9 mouse cellular contexts compared by ENCODE assay signal in genomic region chr11:94988780-94989561, GRCm38 (mm10). TPM values are rescaled to one million over a fixed set of nuclear protein-coding genes. Genes with fewer than 3 reads are reported as not detected.
A peak's percentile ranks its signal among the peaks of the same experiment; 100 is the strongest.
DNase-seq lines count a peak whose midpoint lies in the region; ATAC-seq and TF ChIP-seq lines count a peak whose summit lies in the region.
"Had no signal": no experiment of that assay in that cellular context is flagged by ENCODE, and none has a peak within 500 bp of the region (broad histone marks: within the 10 kb centered on the region; RNA-seq: fewer than 3 reads in every experiment).

No protein-coding gene starts in this region.

- no peaks in the 10 kb centered on the region for H3K36me3 ChIP-seq in C2C12 (ENCODE audit: control insufficient read depth, insufficient read depth)
- H3K36me3 ChIP-seq in heart, embryonic 12.5 days, result no peaks in the 10 kb centered on the region
- no peaks in the 10 kb centered on the region for H3K36me3 ChIP-seq in liver, embryonic 13.5 days
- no peaks in the 10 kb centered on the region for H3K36me3 ChIP-seq in stomach, postnatal 0 days (ENCODE audit: control insufficient read depth, insufficient read depth, low read length)

- H3K9me3 ChIP-seq in heart, embryonic 12.5 days (replicated peaks), result no peaks in the 10 kb centered on the region
- no peaks in the 10 kb centered on the region for H3K9me3 ChIP-seq in liver, embryonic 13.5 days (replicated peaks)
- H3K9me3 ChIP-seq in stomach, postnatal 0 days (ENCODE audit: control insufficient read depth, low read length), result no peaks in the 10 kb centered on the region

- peaks cover 20% of the 10 kb centered on the region for H3K79me3 ChIP-seq in C2C12 (ENCODE audit: low read depth)

- peak overlapping the region; percentile 98 for H3K4me2 ChIP-seq in heart, embryonic 12.5 days
- peak overlapping the region; percentile 97 for H3K4me2 ChIP-seq in liver, embryonic 13.5 days
- H3K4me2 ChIP-seq in stomach, postnatal 0 days (replicated peaks; ENCODE audit: low read depth), result peak overlapping the region; percentile 99

- H3ac ChIP-seq in C2C12 (ENCODE audit: control insufficient read depth, insufficient read length, low read depth), result peak overlapping the region; percentile 69

- DNase-seq in heart, adult 18-20 months, result peak; percentile 60 to 64
- DNase-seq in heart, postnatal 25 days (ENCODE audit: low spot score), result no peak
- no peak for DNase-seq in liver, embryonic 13.5 days
- DNase-seq in stomach, postnatal 0 days (ENCODE audit: low spot score), result no peak
- no peak for DNase-seq in retina, embryonic 14.5 days (ENCODE audit: low spot score)

- TF ChIP-seq EP300 in stomach, postnatal 0 days (optimal IDR thresholded peaks at IDR 0.05), result no peak

- no peaks in the 10 kb centered on the region for H3K27me3 ChIP-seq in C2C12 (ENCODE audit: control insufficient read depth, insufficient read depth, insufficient read length)
- no peaks in the 10 kb centered on the region for H3K27me3 ChIP-seq in heart, embryonic 12.5 days (replicated peaks)
- no peaks in the 10 kb centered on the region for H3K27me3 ChIP-seq in liver, embryonic 13.5 days
- H3K27me3 ChIP-seq in stomach, postnatal 0 days (ENCODE audit: control insufficient read depth, insufficient read depth, low read length), result no peaks in the 10 kb centered on the region

- H3K79me2 ChIP-seq in C2C12 (ENCODE audit: control insufficient read depth, insufficient read depth), result peaks cover 32% of the 10 kb centered on the region

- intact Hi-C loops in heart, postnatal 25 days (cut with DNase I), result no loop called here

- peaks cover 8% of the 10 kb centered on the region; the same call in 1 of the 2 replicates for H3K4me1 ChIP-seq in cortical plate, adult 2 months (ENCODE audit: control insufficient read depth, insufficient read depth, low read length)
- peaks cover 64% of the 10 kb centered on the region for H3K4me1 ChIP-seq in heart, embryonic 12.5 days (replicated peaks)
- peaks cover 87% of the 10 kb centered on the region for H3K4me1 ChIP-seq in liver, embryonic 13.5 days (replicated peaks)
- H3K4me1 ChIP-seq in stomach, postnatal 0 days (replicated peaks; ENCODE audit: control insufficient read depth, insufficient read depth), result peaks cover 10% of the 10 kb centered on the region; the same call in 1 of the 2 replicates

- WGBS in heart, embryonic 12.5 days, result 20% methylated on average over 10 of the region's 10 CpGs
- WGBS in liver, embryonic 13.5 days (ENCODE audit: insufficient replicate concordance), result 31% methylated on average over 10 of the region's 10 CpGs
- WGBS in stomach, postnatal 0 days, result 11% methylated on average over 10 of the region's 10 CpGs

- no peak for ATAC-seq in heart, embryonic 12.5 days (ENCODE audit: insufficient number of reproducible peaks, low FRiP score)
- ATAC-seq in liver, embryonic 13.5 days (ENCODE audit: low read depth), result no peak
- no peak for ATAC-seq in stomach, postnatal 0 days (ENCODE audit: low FRiP score, low TSS enrichment)

- no peak for TF ChIP-seq CTCF in C2C12 (IDR thresholded peaks at IDR 0.05; ENCODE audit: control insufficient read depth, insufficient read depth, insufficient read length)
- no peak for TF ChIP-seq CTCF in cortical plate, adult 2 months (IDR thresholded peaks at IDR 0.05; ENCODE audit: extremely low read depth, insufficient read depth, low read length)
- no peak for TF ChIP-seq CTCF in stomach, postnatal 0 days (IDR thresholded peaks at IDR 0.05; ENCODE audit: low read depth)

- H3K4me3 ChIP-seq in C2C12 (ENCODE audit: insufficient read depth, poor library complexity, severe bottlenecking), result peak overlapping the region; percentile 34
- H3K4me3 ChIP-seq in cortical plate, adult 2 months (ENCODE audit: insufficient read depth, low read length), result peak overlapping the region; percentile 53
- peak overlapping the region; percentile 95 for H3K4me3 ChIP-seq in heart, embryonic 12.5 days
- peak overlapping the region; percentile 92 for H3K4me3 ChIP-seq in liver, embryonic 13.5 days (replicated peaks)
- peak overlapping the region; percentile 37 for H3K4me3 ChIP-seq in stomach, postnatal 0 days (ENCODE audit: low read depth, low read length)

- H3K9ac ChIP-seq in heart, embryonic 12.5 days, result peak overlapping the region; percentile 75
- H3K9ac ChIP-seq in liver, embryonic 13.5 days, result peak overlapping the region; percentile 98
- peak overlapping the region; percentile 54 for H3K9ac ChIP-seq in stomach, postnatal 0 days (ENCODE audit: low read length)

- no peak for TF ChIP-seq POLR2A in cortical plate, adult 2 months (IDR thresholded peaks at IDR 0.05; ENCODE audit: extremely low read depth, insufficient read depth, low read length)

- H3K27ac ChIP-seq in cortical plate, adult 2 months (ENCODE audit: insufficient read depth, low read length), result peak overlapping the region; percentile 80
- H3K27ac ChIP-seq in heart, embryonic 12.5 days (ENCODE audit: poor library complexity, severe bottlenecking), result peak overlapping the region; percentile 95
- H3K27ac ChIP-seq in liver, embryonic 13.5 days, result peak overlapping the region; percentile 91
- H3K27ac ChIP-seq in stomach, postnatal 0 days (replicated peaks), result peak overlapping the region; percentile 89

TF ChIP-seq in C2C12, 6 proteins besides CTCF, POLR2A, EP300 and RAD21:
- no peak for TF ChIP-seq MAX (IDR thresholded peaks at IDR 0.05)
- no peak for TF ChIP-seq FOSL1 (IDR thresholded peaks at IDR 0.05; ENCODE audit: insufficient read depth, low read length, poor library complexity, severe bottlenecking)

RNA-seq across cellular contexts. Expression of gene Ppp1r9b, which starts 1.9 kb away (rescaled TPM):
- total RNA-seq in heart, adult 18-20 months (2021), result 10 to 100 TPM; 44.8 to 47.2 TPM
- total RNA-seq in heart, postnatal 25 days (2021), result 10 to 100 TPM; 45.5 to 52.6 TPM
- polyA plus RNA-seq in C2C12 (2012; fragmentation: generic; extraction: Trizol), result 31.8 TPM
- polyA plus RNA-seq in cortical plate, adult 2 months (2012; rRNA removed), result 284 and 326 TPM in 2 replicates
- polyA plus RNA-seq in heart, embryonic 12.5 days (2016; fragmentation: Nextera tagmentation; extraction: Ambion mirVana), result 10.4 and 12.2 TPM in 2 replicates
- polyA plus RNA-seq in liver, embryonic 13.5 days (2015; fragmentation: Nextera tagmentation; extraction: Ambion mirVana), result 10.0 and 10.6 TPM in 2 replicates
- polyA plus RNA-seq in stomach, postnatal 0 days (2015; fragmentation: Nextera tagmentation; extraction: Ambion mirVana), result 4.9 and 5.4 TPM in 2 replicates

RNA-seq across cellular contexts. Expression of gene Sgca, which starts 12.8 kb away (rescaled TPM):
- total RNA-seq in heart, adult 18-20 months (2021), result 100 to 1,000 TPM; 182 to 184 TPM
- 100 to 1,000 TPM; 142 to 163 TPM for total RNA-seq in heart, postnatal 25 days (2021)
- polyA plus RNA-seq in C2C12 (2012; fragmentation: generic; extraction: Trizol), result 5.3 TPM
- polyA plus RNA-seq in cortical plate, adult 2 months (2012; rRNA removed), result 1.6 and 1.8 TPM in 2 replicates
- 20.6 and 26.6 TPM in 2 replicates for polyA plus RNA-seq in heart, embryonic 12.5 days (2016; fragmentation: Nextera tagmentation; extraction: Ambion mirVana)
- 0.21 and 0.28 TPM in 2 replicates for polyA plus RNA-seq in liver, embryonic 13.5 days (2015; fragmentation: Nextera tagmentation; extraction: Ambion mirVana)
- polyA plus RNA-seq in stomach, postnatal 0 days (2015; fragmentation: Nextera tagmentation; extraction: Ambion mirVana), result 0.47 and 0.80 TPM in 2 replicates

RNA-seq across cellular contexts. Expression of gene Samd14, which starts 20.7 kb away (rescaled TPM):
- 1 to 10 TPM; 1.1 to 1.9 TPM for total RNA-seq in heart, adult 18-20 months (2021)
- 1 to 10 TPM; 1.2 to 1.5 TPM for total RNA-seq in heart, postnatal 25 days (2021)
- polyA plus RNA-seq in C2C12 (2012; fragmentation: generic; extraction: Trizol), result 14.0 TPM
- 17.8 and 18.0 TPM in 2 replicates for polyA plus RNA-seq in cortical plate, adult 2 months (2012; rRNA removed)
- 14.8 and 16.5 TPM in 2 replicates for polyA plus RNA-seq in heart, embryonic 12.5 days (2016; fragmentation: Nextera tagmentation; extraction: Ambion mirVana)
- polyA plus RNA-seq in liver, embryonic 13.5 days (2015; fragmentation: Nextera tagmentation; extraction: Ambion mirVana), result 35.4 and 36.3 TPM in 2 replicates
- 6.7 and 7.2 TPM in 2 replicates for polyA plus RNA-seq in stomach, postnatal 0 days (2015; fragmentation: Nextera tagmentation; extraction: Ambion mirVana)

RNA-seq across cellular contexts. Expression of gene Hils1, which starts 21.6 kb away (rescaled TPM):
- not detected for total RNA-seq in heart, adult 18-20 months (2021)
- total RNA-seq in heart, postnatal 25 days (2021), result not detected
- polyA plus RNA-seq in C2C12 (2012; fragmentation: generic; extraction: Trizol), result not detected
- not detected in 2 replicates for polyA plus RNA-seq in cortical plate, adult 2 months (2012; rRNA removed)
- 0.30 TPM in 1 of 2 replicates, not detected in the other for polyA plus RNA-seq in heart, embryonic 12.5 days (2016; fragmentation: Nextera tagmentation; extraction: Ambion mirVana)
- not detected in 2 replicates for polyA plus RNA-seq in liver, embryonic 13.5 days (2015; fragmentation: Nextera tagmentation; extraction: Ambion mirVana)
- polyA plus RNA-seq in stomach, postnatal 0 days (2015; fragmentation: Nextera tagmentation; extraction: Ambion mirVana), result not detected in 2 replicates
- total RNA-seq: layer of hippocampus, postnatal 14 days had no signal

RNA-seq across cellular contexts. Expression of gene Pdk2, which starts 52.2 kb away (rescaled TPM):
- total RNA-seq in heart, adult 18-20 months (2021), result 100 to 1,000 TPM; 421 to 452 TPM
- total RNA-seq in heart, postnatal 25 days (2021), result 100 to 1,000 TPM; 377 to 397 TPM
- polyA plus RNA-seq in C2C12 (2012; fragmentation: generic; extraction: Trizol), result 1.8 TPM
- polyA plus RNA-seq in cortical plate, adult 2 months (2012; rRNA removed), result 106 TPM in 2 replicates
- 65.1 and 68.3 TPM in 2 replicates for polyA plus RNA-seq in heart, embryonic 12.5 days (2016; fragmentation: Nextera tagmentation; extraction: Ambion mirVana)
- polyA plus RNA-seq in liver, embryonic 13.5 days (2015; fragmentation: Nextera tagmentation; extraction: Ambion mirVana), result 5.8 and 8.6 TPM in 2 replicates
- 29.8 and 39.0 TPM in 2 replicates for polyA plus RNA-seq in stomach, postnatal 0 days (2015; fragmentation: Nextera tagmentation; extraction: Ambion mirVana)

Comparison
In these comparisons a context has a peak if more than half of its experiments do, and no peak if none do; other contexts are left out.
1. DNase-seq: peak in heart, adult 18-20 months (2 of 2); none in heart, postnatal 25 days (single experiment), liver, embryonic 13.5 days (single experiment), stomach, postnatal 0 days (single experiment) and retina, embryonic 14.5 days (single experiment).
2. H3K4me3 ChIP-seq: peak in every context shown above with its lines; median percentile 95 in heart, embryonic 12.5 days; 92 in liver, embryonic 13.5 days; 53 in cortical plate, adult 2 months; 37 in stomach, postnatal 0 days; 34 in C2C12.
3. Peak in every context shown above with its lines, with median percentiles within 50 percentile points of each other: H3K27ac ChIP-seq, H3K4me2 ChIP-seq and H3K9ac ChIP-seq.